Mouse (Mus musculus) gastrocnemius, postnatal 10 days (tissue): Measurements from ENCODE around the gene Fam114a1. TPM values are rescaled to one million over a fixed set of nuclear protein-coding genes. Genes with fewer than 3 reads are reported as not detected.

Source experiments
- DNase-seq: peaks from one replicate; pipeline ENCODE4 v3.0.0; 2021; ENCODE audit warnings: mixed read lengths
- total RNA-seq, 2 experiments: library from RNA; stranded (reverse); gene quantifications; 2 replicates each; pipeline ENCODE4 v1.2.3; 2021

The Fam114a1 gene
- total RNA-seq, 2 experiments from 2014 or later: 38.2 to 48.7 TPM

DNA sequence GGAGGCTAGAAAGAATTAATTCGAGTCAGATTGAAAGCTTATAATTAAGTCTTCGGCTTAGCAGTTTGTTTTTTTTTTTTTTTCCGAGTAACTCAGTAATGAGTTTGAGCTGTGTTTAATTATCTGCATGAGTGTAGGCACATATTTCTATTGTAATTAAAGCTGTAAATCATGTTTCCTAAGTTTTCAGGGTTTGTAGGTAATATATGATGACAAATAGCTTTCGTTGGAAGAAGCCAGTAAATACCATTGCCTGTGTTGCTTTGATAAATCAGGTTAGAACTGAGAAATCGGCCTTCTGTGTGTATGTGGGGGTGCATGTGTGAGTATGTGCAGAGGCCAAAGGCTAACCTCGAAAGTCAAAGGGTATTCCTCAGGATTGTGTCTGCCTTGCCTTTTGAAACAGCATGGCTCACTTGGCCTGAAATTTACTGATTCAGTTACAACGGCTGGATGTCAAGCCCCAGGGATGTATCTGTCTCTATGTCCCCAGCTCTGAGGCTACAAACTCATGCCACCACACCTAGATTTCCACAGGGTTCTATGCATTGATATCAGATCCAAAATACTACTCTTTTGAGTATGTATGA is 34.2 kb downstream of the Fam114a1 start:
- no peak for DNase-seq

DNA sequence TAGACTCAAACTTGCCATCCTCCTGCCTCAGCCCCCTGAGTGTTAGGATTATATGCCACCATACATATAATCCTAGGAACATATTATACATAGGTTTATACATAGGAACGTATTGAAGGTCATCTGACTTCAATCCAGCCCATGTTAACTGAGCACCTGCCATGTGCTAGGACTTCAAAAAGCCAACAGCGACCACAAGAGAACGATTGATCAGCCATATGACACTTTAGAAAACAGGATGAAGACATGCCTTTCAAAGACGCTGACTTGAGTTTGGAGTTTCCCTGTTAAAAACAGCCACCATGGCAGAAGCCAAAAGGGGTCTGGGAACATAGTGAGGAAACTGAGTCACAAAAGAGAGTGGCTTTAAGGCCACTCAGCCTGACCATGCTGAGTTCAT is 35.4 kb downstream of the Fam114a1 start:
- DNase-seq: no peak

DNA sequence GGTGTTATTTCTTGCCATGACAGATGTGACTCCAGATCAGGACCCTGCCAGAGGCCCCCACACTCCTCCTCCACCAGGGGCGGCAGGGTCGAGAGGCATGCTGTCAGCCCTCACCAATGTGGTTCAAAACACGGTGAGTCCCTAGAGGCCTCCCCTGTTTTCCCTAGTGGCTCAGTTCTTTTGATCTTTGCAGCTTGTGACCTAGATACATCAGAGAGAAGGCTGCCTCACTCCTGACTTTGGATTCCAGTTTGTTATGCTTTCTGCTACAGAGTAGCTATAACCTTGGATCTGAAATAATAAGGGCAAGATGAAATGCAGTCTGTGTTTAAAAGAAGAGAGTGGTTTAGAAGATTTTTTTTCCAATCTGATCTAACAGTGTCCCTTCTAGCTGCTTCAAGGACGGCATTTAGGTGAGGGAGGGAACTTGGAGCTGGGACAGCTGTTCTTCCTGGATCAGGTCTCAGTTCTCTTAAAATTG is 36.2 kb downstream of the Fam114a1 start:
- no peak for DNase-seq

DNA sequence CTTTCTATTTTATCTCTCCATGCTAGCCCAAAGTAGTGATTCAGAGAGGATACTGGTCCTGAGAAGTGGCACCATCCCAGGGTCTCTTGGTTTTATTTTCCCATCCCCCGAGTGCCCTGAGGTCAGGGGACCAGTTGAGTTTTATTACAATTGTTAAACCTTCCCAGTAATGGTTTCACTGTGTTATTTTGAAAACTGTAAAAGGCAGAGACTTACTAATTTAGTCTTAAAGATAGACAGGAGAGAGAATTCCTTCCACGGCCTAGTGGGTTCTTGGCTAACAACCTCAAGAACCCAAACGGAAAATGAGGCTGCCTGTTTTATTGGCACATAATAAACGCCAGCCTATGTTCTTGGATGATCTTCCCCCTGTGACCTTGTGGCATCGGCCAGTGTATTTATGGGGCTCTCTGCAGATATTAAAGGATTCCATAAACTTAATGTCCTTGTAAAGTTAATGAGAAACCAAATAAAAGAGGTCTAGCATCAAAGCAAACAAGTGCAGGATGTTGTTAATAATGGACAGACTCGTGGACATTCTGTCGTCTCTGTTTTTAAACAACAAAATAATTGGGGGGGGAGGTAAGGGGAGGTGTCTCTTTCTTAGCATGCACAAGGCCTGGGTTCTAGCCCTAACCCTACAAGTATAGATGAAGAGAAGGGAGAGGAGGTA is 42.2 kb downstream of the Fam114a1 start:
- DNase-seq: no peak

DNA sequence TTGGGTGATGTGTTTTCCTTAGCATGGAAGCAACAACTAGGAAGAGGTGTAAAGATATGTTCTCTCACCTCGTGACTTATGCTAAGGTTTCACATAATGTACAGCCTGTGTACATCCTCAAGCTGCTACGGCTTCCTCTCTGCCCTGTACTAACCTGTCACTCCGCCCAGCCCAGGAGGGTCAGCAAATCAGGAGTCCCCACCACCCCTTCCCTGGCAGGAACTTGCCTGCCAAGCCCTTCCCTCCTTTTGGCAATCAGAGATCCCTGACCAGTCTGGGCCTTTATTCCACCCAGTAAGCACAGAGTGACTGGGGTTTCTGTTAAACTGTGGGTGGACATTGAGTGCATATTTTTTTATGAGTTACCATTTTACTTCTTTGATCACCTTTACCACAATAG is 45.6 kb downstream of the Fam114a1 start:
- DNase-seq: no peak

DNA sequence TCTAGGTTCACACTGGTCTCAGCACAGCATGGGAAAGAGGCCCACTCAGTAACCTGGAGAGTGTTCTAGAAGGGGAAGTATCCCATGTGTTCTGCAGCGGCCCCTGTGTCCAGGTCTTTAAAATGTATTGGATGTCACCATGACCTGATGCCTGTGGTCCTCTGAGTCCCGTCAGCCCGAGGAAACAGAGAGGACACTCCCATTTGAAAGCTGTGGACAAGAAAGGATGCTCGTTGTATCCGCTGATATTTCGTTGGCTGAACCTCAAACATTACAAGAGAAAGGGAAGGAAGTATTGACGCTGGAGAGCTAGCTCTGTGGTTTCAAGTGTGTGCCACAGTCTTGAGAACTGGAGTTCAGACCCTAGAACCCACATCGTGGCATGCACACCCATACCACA is 49.2 kb downstream of the Fam114a1 start:
- no peak for DNase-seq

DNA sequence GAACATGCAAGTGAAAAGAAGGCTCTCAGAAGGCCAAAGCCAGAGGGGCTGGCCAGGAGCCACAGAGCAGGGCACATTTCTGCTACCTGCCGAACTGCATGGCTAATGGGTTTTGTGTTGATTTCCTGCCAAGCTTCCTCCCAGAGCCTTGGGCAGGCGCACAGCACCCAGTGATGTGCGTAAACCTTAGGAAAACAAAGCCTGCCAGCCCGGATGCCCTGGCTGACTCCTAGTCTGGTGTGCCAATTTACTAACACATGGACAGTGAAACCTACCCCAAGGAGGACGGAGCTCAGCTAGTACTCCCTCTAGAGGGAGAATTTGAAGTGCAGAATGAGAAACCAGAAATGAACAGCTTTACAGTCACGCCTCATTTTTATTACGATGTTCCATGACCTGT is 50.0 kb downstream of the Fam114a1 start:
- DNase-seq: peak; percentile 22

DNA sequence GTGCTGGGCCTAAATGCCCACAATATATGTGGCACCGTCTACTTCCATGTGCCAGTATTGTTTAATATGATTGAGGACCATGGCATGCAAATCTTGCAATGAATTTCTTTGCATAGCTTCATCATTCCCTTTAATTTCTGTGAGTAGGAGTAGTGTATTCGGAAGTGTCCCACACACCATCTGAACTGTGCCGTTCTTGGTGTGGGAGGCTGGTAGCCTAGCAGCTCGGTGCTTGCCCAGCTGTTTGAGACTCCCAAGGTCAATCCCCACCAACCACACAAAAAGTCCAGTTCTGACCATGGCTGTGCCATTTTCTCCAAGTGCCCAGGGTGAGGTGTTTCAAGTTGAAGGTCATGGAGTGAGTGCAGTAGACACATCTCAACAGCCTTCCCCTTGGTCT is 52.1 kb downstream of the Fam114a1 start:
- no peak for DNase-seq

DNA sequence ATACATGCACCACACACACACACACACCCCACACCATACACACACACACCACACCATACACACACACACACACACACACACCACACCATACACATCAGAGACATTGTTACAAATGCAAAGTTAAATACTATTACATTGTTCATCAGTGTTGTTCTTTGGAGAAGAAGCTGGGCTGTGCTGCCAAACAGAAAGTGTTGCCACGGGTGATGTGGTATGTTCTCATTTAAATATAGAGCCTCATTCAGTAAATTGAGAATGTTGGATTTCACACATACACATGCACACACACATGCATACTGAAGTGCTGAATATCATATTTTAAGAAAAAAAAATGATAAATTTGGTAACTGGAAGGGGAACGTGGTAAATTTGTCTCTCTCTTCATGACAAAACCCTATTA is 54.8 kb downstream of the Fam114a1 start:
- no peak for DNase-seq

DNA sequence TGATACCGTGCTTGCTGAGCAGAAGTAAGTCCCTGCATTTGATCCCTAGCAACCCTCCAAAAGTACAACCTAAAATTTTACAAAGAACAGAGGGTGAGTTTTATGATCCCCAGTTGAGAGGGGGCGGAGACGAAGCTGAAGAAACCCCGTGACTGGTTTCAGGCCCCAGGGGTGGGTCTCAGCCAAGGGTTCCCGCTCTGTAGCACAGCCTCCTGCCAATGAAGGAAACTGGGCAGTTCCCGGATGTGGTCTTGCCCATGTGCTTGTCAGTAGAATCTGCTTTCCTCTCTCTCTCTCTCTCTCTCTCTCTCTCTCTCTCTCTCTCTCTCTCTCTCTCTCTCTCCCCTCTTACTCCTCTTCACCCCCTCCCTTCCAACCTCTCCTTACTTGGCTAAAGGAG is 56.0 kb downstream of the Fam114a1 start:
- no peak for DNase-seq

DNA sequence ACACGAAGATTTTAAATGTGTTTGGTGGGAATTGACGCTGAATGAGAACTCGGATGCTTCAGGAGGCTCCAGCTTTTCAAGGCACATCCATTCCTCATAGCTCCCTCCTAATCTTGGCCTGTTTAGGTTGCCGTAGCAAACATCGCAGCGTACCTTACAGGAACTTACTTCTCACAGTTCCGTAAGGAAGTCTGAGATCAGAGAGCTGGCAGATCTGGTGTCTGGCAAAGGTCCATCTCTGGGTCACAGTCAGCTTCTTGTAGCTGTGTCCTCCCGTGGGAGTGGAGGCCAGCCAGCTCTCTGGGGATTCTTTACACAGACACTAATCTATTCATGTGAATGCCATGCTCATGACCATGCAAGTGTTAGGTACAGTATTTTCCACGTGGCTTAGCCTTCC is 56.9 kb downstream of the Fam114a1 start:
- no peak for DNase-seq

DNA sequence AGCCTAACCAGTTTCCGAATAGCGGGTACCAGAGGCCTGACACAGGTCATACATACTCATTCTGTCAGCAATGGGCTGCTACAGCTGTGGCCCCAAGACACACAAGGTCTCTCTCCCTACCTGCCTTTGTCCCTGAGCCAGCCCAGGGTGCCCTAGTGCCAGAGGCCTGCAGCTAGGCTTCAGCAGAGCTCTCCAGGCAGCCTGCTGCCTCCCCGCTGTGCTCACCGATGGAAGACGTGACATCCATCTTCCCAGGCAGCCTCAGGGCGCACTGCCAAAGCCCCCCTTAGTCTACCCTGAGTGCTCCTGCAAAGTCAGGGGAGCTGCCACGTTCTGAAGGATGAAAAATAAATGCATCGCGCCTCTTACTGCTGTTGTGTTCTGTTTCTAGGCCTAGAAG is 58.1 kb downstream of the Fam114a1 start:
- DNase-seq: no peak

DNA sequence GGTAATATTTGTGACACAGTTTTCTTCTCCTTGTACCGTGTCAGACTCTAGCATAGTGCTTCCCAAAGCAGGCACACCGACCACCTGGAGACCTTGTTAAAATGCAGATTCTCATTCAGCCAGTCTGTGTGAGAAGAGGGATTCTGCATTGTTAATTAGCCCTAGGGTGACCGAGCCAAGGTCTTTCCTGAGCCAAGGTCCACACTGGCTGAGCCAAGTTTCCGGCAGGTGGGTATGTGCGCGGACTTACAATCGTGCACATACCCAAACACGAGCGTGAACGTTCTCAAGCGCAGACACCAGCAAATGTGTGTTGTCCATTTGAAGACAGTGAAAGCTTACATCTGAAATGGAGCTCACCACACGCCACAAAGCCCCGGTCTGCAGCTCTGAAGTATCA is 66.7 kb downstream of the Fam114a1 start:
- no peak for DNase-seq

DNA sequence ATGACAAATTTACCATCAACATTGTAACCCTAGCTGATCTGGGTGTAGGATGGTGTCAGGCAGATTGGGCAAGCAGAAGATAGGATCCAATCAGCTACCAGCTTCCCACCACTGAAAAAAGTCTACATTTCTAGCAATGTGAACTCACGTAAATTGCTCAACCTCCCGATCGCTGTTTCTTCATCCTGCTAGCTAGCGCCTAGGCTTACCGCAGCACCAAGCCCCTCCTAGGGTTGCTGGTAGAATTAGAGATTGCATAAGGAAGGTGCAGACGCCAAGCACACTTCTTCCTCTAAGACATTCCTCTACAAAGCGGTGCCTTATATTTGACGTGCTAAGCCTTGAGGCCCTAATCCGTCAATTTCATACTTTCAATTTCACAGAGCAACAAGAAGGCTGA is 68.4 kb downstream of the Fam114a1 start:
- DNase-seq: no peak

DNA sequence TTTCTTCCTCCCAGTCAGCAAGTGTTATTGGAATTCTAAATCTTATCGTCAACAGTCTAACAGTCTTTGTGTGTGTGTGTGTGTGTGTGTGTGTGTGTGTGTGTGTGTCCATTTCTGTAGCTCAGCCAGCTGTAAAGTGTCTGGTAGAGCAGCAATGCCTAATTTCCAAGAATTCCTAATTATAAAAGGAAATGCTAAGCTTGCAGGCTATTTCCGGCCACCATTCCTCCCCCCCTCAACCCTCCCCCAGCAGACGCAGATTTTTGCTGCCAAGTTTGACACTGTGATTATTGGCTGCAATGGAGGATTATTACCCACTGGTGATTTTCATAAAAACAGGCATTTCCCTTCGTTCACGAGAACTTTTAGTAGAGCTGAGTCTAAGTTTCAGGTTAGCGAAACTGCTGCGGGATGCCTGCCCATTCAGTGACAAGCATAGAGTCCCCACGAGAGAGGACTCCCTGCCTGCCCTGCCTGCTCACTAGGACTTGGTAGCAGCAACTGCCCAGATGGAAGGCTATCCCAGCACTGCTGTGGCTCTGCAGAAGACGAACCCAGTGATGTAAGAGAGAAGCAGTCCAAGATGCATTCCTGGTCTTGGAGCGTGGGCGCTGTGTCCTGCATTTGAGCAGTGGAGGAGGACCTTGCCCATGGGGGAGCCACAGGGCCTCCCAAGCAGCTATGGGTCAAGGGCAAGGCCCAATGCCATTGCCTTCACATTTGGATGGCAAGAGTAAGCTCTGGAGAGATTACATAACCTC is 69.1 kb downstream of the Fam114a1 start:
- DNase-seq: peak; percentile 37

DNA sequence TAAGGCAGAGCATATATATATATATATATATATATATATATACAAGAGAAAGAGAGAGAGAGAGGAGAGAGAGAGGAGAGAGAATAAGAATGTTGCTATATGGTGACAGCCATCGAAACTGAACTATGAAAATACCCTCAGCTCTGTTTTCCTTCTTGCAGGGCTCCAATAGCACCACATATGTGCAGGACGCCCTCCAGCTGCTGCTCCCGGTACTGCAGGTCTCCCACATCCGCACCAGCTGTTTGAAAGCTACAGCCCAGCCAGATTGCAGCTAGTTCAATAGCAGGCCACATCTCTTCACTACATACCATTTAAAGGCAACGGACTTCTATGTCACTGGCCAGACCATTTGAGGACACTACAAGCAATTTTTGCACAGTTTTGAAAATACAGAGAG is 70.6 kb downstream of the Fam114a1 start:
- DNase-seq: peak; percentile 32

DNA sequence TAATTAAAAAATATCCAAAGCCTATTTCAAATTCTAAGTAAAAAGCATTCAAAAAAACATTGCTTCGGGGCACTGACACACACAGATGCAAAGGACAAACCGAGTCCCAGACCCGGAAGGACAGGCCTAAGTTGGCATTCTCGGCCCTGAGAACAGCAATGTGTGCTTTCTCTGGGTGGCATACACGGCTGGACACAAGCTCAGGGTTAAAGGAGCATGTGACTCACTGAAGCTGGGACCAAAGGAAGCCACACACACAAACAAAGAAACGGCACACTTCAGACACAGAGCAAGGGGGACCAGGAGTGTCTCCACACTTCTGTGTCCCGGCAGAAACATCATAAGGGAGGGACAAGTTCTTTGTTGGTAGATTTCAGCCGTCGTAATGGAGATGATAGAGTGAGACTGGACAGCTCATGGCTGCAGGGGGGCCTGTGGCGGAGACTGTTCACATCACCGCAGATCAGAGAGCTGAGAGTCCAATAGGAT is 73.6 kb downstream of the Fam114a1 start:
- DNase-seq: no peak

DNA sequence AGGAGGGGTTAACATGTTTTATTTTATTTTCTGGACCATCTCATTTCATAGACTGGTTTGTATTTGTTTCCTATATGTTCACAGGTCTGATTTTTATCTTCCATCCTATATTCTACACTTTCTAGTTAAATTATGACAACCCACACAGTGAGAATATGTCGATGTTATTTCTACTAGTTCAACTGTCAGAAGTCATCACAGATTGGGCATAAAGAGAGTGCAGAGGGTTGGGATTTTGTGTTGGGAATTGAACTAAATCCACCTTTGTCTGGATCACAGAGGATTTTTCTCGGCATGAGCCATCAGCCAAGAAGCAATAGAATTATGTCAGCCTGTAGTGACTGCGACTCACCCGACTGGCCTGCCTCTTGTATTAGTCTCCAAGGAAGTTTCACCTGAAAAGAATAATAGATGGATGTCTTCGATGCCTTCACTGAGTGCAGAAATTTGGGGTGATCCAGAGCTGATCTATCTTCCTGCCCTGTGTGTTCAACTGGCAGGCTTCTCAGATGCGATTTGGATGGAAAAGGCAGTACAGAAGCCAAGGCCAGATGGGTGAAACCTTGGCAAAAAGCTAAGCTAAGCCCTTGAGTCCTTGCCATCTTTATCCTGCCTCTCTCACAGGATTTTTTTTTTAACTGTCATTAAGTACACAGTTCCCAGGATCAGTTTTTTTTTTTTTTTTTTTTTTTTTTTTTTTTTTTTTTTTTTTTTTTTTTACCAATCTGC is 75.9 kb downstream of the Fam114a1 start:
- no peak for DNase-seq

DNA sequence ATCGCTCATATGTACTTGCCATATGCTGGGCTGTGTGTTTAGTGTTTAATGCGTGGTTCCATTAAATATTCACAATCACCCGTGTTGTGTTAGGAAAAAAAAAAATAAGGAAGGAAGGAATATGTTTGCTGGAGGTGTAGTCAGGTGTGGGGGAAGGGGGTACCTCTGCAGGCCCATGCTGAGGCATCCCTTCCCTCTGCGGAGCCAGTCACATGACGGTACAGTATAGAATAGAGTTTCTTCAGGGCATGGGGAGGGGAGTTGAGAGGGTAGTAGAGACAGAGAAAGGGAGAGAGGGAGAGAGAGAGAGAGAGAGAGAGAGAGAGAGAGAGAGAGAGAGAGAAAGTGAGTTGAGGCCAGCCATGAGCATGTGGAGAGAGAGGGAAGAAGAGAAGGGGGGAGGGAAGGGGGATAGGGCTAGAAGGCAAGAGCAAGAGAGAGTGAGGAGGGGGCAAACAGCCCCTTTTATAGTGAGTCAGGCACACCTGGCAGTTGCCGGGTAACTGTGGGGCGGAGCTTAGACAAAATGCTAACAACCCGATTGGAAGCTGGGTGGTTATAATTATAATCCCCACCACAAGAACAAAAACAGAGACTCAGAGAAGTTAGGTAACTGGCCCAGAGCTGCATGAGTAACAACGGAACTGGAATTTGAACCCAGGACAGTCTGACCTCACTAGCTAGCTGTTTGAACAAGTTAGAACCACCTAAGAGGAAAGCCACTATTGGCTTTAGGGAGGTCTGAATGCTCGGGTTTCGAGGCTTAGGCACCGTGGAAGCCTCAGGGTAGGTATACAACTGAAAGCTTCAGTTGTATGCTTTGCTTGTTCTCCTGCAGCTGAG is 76.8 kb downstream of the Fam114a1 start:
- DNase-seq: no peak

DNA sequence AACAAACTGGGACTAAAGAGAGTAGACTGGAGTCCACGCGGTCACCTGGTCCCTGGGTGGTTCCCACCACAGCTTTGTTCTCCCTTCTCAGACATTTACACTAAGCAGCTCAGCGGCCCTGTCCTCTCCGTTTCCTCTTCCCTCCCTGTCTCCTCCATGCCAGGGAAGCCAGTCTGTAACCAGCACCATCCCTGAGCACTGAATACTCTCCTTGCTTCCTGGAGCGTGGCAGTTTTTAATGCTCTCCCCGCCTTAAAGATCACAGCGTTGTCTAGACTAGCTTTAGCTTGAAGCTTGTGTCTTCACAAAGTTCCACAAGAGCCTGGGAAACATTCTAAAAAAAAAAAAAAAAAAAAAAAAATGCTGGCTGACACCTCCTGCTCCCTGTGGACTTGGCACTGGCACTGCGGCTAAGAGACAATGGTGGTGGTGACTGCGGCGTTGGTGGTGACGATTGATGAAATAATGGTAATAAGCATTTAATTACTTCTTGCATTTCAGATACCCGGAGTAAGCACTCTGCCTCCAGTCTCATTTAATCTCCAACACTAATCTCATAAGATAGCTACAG is 77.5 kb downstream of the Fam114a1 start:
- DNase-seq: no peak

DNA sequence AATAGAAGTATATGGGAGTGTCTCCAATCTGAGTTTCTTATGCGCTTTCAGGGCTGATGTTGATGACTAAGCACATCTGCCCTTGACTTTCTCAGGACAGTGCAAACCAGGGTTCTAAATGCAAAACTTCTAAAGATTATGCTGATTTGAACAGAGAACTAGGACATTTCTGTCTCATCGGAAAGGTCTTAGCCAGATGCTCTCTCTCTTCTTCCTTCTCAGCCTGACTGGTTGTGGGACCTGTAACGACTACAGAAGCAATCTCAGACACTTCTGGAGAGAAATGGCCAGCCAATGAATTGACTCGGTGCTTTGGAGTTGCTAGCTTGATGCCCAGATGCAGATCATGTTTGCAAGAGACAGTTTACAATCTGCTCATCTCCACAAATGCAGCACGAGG is 80.0 kb downstream of the Fam114a1 start:
- DNase-seq: no peak
